Mouse (Mus musculus) liver, adult 2 months (tissue): ENCODE results near the gene Slc41a2.

Experiments used
- CTCF ChIP-seq: fragments of 200-500 bp; IDR thresholded peaks from 2 replicates; pipeline ENCODE4 v1.5.1; 2011; ENCODE audit warnings: low read depth, low read length, control low read depth
- POLR2A ChIP-seq: fragments of 200-500 bp; IDR thresholded peaks from 2 replicates; pipeline ENCODE4 v1.6.1; 2011; ENCODE audit warnings: low read length, control low read depth; ENCODE audit not compliant: insufficient read depth; ENCODE audit errors: extremely low read depth

- TF ChIP-seq POLR2A (no peak), CTCF (no peak)
Measured at GRCm38 (mm10) chr10:83294746-83295145, 42.9 kb downstream of the Slc41a2 start.
